Mouse (Mus musculus): ENCODE results near the gene Cd3e.

DNA sequence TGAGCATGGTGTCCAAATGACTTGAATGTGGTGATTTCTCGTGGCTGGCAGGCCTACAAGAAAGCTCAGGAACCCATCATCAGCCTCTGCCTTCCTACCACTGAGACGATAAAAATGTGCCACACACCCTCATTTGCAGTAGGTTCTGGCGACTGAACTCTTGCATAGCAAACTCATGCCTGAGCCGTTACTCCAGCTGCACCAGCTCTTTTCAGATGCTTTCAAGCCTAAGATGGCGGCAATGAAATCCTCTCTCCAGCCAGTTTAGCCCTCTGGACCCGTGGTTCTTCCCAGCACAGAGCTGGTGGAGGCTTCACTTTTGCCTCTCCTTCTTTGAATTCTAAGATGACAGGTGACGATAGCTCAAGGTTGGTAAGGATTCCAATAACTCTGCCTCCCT, 29.6 kb downstream of the Cd3e start:
- no peak for TF ChIP-seq CTCF (IDR thresholded peaks at IDR 0.05; ENCODE audit: extremely low read depth, insufficient read depth, low read length)
- TF ChIP-seq POLR2A (IDR thresholded peaks at IDR 0.05; ENCODE audit: extremely low read depth, insufficient read depth, low read length), result no peak

All from cortical plate, adult 2 months (tissue).